Mouse (Mus musculus) intestine, embryonic 16.5 days (tissue): ENCODE results near the gene Gm3453. TPM values are rescaled to one million over a fixed set of nuclear protein-coding genes. Genes with fewer than 3 reads are reported as not detected.
"Not testable (repeated sequence)": the region's sequence is repeated elsewhere in the genome, so short reads cannot be mapped to it uniquely, and the experiment has no call there.

Source experiments
- ATAC-seq: fragments of 200-750 bp; cut with Nextera tagmentation; 2 replicates; pipeline ENCODE4 v1.8.0; 2017; ENCODE audit warnings: moderate TSS enrichment, moderate library complexity
- H3K27ac ChIP-seq: fragments of 300-500 bp; sonication (generic); 2 replicates; pipeline ENCODE4 v1.5.1; 2014; ENCODE audit warnings: mild to moderate bottlenecking, low read length
- H3K27me3 ChIP-seq: fragments of 300-500 bp; sonication (generic); replicated peaks from 2 replicates; pipeline ENCODE4 v1.6.1; 2014; ENCODE audit warnings: low read length, control low read depth, mixed read lengths; ENCODE audit not compliant: control insufficient read depth, insufficient read depth
- H3K36me3 ChIP-seq: fragments of 300-500 bp; sonication (generic); 2 replicates; pipeline ENCODE4 v1.6.1; 2014; ENCODE audit warnings: low read length, control low read depth; ENCODE audit not compliant: control insufficient read depth, insufficient read depth
- H3K4me1 ChIP-seq: fragments of 300-500 bp; sonication (generic); 2 replicates; pipeline ENCODE4 v1.6.1; 2014; ENCODE audit warnings: low read length, control low read depth, mixed read lengths; ENCODE audit not compliant: control insufficient read depth, insufficient read depth
- H3K4me2 ChIP-seq: fragments of 300-500 bp; sonication (generic); 2 replicates; pipeline ENCODE4 v1.6.1; 2014; ENCODE audit warnings: low read depth, low read length, control low read depth
- H3K4me3 ChIP-seq: fragments of 300-500 bp; sonication (generic); 2 replicates; pipeline ENCODE4 v1.5.1; 2014; ENCODE audit warnings: mild to moderate bottlenecking, low read length
- H3K9ac ChIP-seq: fragments of 300-500 bp; sonication (generic); 2 replicates; pipeline ENCODE4 v1.6.1; 2014; ENCODE audit warnings: low read depth, low read length
- H3K9me3 ChIP-seq: fragments of 300-500 bp; sonication (generic); 2 replicates; pipeline ENCODE4 v1.6.1; 2016; ENCODE audit warnings: low read length, control low read depth; ENCODE audit not compliant: control insufficient read depth
- WGBS: fragments of 180-500 bp; shearing (Covaris S2); extraction: QIAGEN DNeasy Blood & Tissue Kit; methylation state at CpG from one replicate; pipeline ENCODE4 v1.1.7; 2014; 5-methylcytosine and 5-hydroxymethylcytosine counted together
- polyA plus RNA-seq: library from polyadenylated mRNA; unstranded; fragments of >200 nt; fragmentation: Nextera tagmentation; extraction: Ambion mirVana; gene quantifications from 2 replicates; pipeline ENCODE4 v1.2.1, GENCODE M21; 2015

Gm3453 gene
- not detected in 2 replicates for polyA plus RNA-seq

GRCm38 (mm10) chr14:5979037-5979436 is at the start of gene Gm3453:
TSS of gene Gm3453 (minus strand) at chr14:5979137.
- not testable (repeated sequence) for ATAC-seq, H3K4me2 ChIP-seq
- 37% methylated on average over 2 of the region's 2 CpGs for WGBS

GRCm38 (mm10) chr14:5987136-5987535 is 8.2 kb upstream of the Gm3453 start:
- not testable (repeated sequence) for H3K4me1 ChIP-seq, H3K27me3 ChIP-seq, H3K9me3 ChIP-seq, H3K4me3 ChIP-seq, H3K4me2 ChIP-seq, H3K27ac ChIP-seq, H3K36me3 ChIP-seq, ATAC-seq, H3K9ac ChIP-seq
- 72% methylated on average over 6 of the region's 7 CpGs for WGBS

More at GRCm38 (mm10) chr14:5979037-5979436, at the start of gene Gm3453:
- H3K4me1 ChIP-seq, H3K9me3 ChIP-seq, H3K9ac ChIP-seq, H3K27ac ChIP-seq, H3K27me3 ChIP-seq, H3K4me3 ChIP-seq, H3K36me3 ChIP-seq: not testable (repeated sequence)

- not testable (repeated sequence) for H3K4me1 ChIP-seq, ATAC-seq, H3K27ac ChIP-seq, H3K27me3 ChIP-seq, H3K9me3 ChIP-seq, H3K36me3 ChIP-seq, H3K4me2 ChIP-seq, H3K9ac ChIP-seq, H3K4me3 ChIP-seq
- WGBS = 53% methylated on average over 4 of the region's 4 CpGs
Measured at GRCm38 (mm10) chr14:5962441-5962840, 16.5 kb downstream of the Gm3453 start.

- H3K36me3 ChIP-seq, H3K27me3 ChIP-seq, ATAC-seq, H3K27ac ChIP-seq, H3K9me3 ChIP-seq, H3K4me1 ChIP-seq: not testable (repeated sequence)
- Histone ChIP-seq H3K4me2 (peak within 1 kb of the TSS; percentile 78), H3K4me3 (peak within 1 kb of the TSS; percentile 49), H3K9ac (peak within 1 kb of the TSS; percentile 51; the same call in 1 of the 2 replicates)
- 1% methylated on average over 15 of the region's 23 CpGs for WGBS
Measured at GRCm38 (mm10) chr14:5961635-5962034, 17.3 kb downstream of the Gm3453 start, which contains the start of gene Gm3248. TSS of gene Gm3248 (minus strand) at chr14:5961745.

DNA sequence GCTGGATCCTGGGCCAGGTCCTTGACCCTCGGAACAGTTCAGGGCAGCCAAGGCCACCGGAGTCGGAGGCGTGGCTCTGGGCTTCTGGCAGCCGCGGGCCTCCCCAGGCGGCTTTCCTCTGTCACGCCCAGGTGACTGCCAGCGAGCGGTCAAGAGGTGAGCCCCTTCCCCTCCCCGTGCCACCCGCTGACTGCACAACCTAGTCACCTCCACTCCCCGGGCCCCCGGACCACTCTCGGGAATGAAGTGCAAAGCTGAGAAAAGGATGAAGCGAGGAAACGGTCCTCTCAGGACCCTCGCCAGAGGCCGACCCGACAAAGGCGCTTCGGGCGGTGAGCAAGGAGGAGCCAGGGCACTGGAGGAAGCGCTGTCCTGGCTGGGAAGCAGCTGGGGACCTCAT is 17.8 kb downstream of the Gm3453 start:
- H3K4me3 ChIP-seq = peak overlapping the region; percentile 49
- H3K36me3 ChIP-seq, ATAC-seq, H3K4me1 ChIP-seq, H3K27me3 ChIP-seq, H3K27ac ChIP-seq, H3K9me3 ChIP-seq: not testable (repeated sequence)
- peak overlapping the region; percentile 51; the same call in 1 of the 2 replicates for H3K9ac ChIP-seq
- 2% methylated on average over 21 of the region's 24 CpGs for WGBS
- peak overlapping the region; percentile 78 for H3K4me2 ChIP-seq

GRCm38 (mm10) chr14:5960479-5960878 is 18.5 kb downstream of the Gm3453 start:
- ATAC-seq, H3K4me3 ChIP-seq, H3K9me3 ChIP-seq, H3K9ac ChIP-seq, H3K4me2 ChIP-seq, H3K27me3 ChIP-seq, H3K4me1 ChIP-seq, H3K27ac ChIP-seq, H3K36me3 ChIP-seq: not testable (repeated sequence)
- 2% methylated on average over 3 of the region's 10 CpGs for WGBS

DNA sequence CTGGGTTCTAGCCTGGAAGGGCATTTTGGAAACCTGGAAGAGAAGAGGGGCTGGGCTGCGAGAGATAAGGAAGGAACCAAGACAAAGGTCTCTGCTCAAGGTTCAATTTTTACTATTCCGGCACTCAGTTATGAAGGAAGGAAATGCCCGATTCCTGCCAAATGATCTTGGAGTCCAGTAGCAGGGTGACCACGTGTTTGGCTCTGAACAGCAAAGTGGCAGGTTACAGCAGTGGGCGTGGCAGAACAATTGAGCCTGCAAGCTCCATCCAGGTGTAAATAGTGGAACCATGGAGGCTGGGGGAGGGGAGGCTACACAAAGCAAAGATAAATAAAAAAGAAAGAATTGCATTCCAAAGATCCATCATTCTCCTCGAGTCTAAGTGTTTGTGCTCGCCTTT is 55.7 kb downstream of the Gm3453 start:
- ATAC-seq, H3K36me3 ChIP-seq, H3K9ac ChIP-seq, H3K4me3 ChIP-seq, H3K9me3 ChIP-seq, H3K27me3 ChIP-seq, H3K27ac ChIP-seq, H3K4me2 ChIP-seq, H3K4me1 ChIP-seq: not testable (repeated sequence)
- WGBS = 67% methylated on average over 7 of the region's 7 CpGs

Other genes starting within 250 kb of the Gm3453 start
- gene Gm3373, start 237.6 kb downstream of the Gm3453 start, polyA plus RNA-seq = 0.11 TPM in 1 of 2 replicates, not detected in the other
- 0.29 and 0.34 TPM in 2 replicates for gene Gm3383, start 171.2 kb downstream of the Gm3453 start, polyA plus RNA-seq
- gene Gm3424, start 148.8 kb downstream of the Gm3453 start, polyA plus RNA-seq = not detected in 2 replicates
- 0.11 TPM in 1 of 2 replicates, not detected in the other for gene Gm8237, start 98.8 kb downstream of the Gm3453 start, polyA plus RNA-seq
- gene Gm3248, start 17.4 kb downstream of the Gm3453 start, polyA plus RNA-seq = 0.48 and 0.56 TPM in 2 replicates
- gene Gm6337, start 79.1 kb upstream of the Gm3453 start, polyA plus RNA-seq = not detected in 2 replicates
- 0.37 and 0.71 TPM in 2 replicates for gene Gm8206, start 114.8 kb upstream of the Gm3453 start, polyA plus RNA-seq
- gene Gm3468, start 129.5 kb upstream of the Gm3453 start, polyA plus RNA-seq = 0.78 and 1.4 TPM in 2 replicates
- gene Gm3476, start 146.7 kb upstream of the Gm3453 start, polyA plus RNA-seq = not detected in 2 replicates
- gene Gm21560, start 240.2 kb upstream of the Gm3453 start, polyA plus RNA-seq = not detected in 2 replicates